ENCODE assay signal across 8 mouse cellular contexts in the genomic region with DNA sequence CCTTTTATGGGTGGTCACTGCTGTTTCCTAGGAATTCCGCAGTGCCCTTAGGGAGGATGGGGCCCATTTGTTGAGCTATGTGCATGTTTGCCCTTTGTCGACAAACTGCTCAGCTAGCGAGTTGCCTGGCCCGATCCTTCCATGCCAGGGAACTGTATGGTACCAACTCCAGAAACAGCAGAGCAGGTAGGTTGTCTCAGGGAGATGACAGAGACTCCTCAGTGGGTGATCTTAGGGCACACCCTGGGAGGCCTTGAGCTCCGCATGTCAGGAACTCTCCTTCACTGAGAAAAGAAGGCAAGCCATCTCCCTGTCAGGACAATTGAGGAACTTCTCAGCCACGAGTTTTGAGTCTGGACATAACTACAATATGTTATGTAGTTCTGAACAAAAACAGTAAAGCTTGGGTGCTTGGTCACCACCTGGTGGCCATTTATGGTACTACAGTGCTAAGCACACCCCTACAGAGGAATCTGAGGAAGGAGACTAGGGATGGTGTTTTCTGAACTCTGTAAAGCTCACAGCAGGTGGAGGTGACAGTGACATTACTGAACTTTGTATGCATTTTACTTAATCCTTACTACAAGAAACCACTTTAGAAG. TPM values are rescaled to one million over a fixed set of nuclear protein-coding genes. Genes with fewer than 3 reads are reported as not detected.
DNase-seq lines count a peak whose midpoint lies in the region; ATAC-seq and TF ChIP-seq lines count a peak whose summit lies in the region.

No protein-coding gene starts in this region.

- H3K4me3 ChIP-seq in CH12.LX (replicated peaks in 1 of 3; ENCODE audit: low read depth in 2 of 3, low read length in 2 of 3, poor library complexity in 1 of 3) = no peak overlapping the region
- H3K4me3 ChIP-seq in bone marrow, adult 2 months (replicated peaks; ENCODE audit: control insufficient read depth, low read depth, low read length) = no peak overlapping the region
- H3K4me3 ChIP-seq in embryonic facial prominence, embryonic 13.5 days = no peak overlapping the region
- no peak overlapping the region for H3K4me3 ChIP-seq in neural tube, embryonic 15.5 days (replicated peaks)

- H3K27ac ChIP-seq in CH12.LX (ENCODE audit: insufficient read depth, low read depth) = no peak overlapping the region
- no peak overlapping the region for H3K27ac ChIP-seq in bone marrow, adult 2 months (ENCODE audit: control insufficient read depth, insufficient read depth, low read depth, low read length, poor library complexity)
- peak overlapping the region; percentile 49; the same call in 1 of the 2 replicates for H3K27ac ChIP-seq in embryonic facial prominence, embryonic 13.5 days
- no peak overlapping the region for H3K27ac ChIP-seq in neural tube, embryonic 15.5 days (replicated peaks)

- H3K4me2 ChIP-seq in CH12.LX (ENCODE audit: insufficient read depth, low read depth, poor library complexity, severe bottlenecking) = no peak overlapping the region
- no peak overlapping the region for H3K4me2 ChIP-seq in embryonic facial prominence, embryonic 13.5 days
- no peak overlapping the region for H3K4me2 ChIP-seq in neural tube, embryonic 15.5 days

- TF ChIP-seq POLR2A in CH12.LX (IDR thresholded peaks at IDR 0.05; ENCODE audit: low read depth, low read length) = no peak
- no peak for TF ChIP-seq POLR2A in bone marrow, adult 2 months (IDR thresholded peaks at IDR 0.05; ENCODE audit: borderline replicate concordance, control insufficient read depth, low read depth, low read length)

- 58% methylated on average over 6 of the region's 6 CpGs for WGBS in bone marrow, adult 2 months
- WGBS in embryonic facial prominence, embryonic 13.5 days = 65% methylated on average over 6 of the region's 6 CpGs
- WGBS in neural tube, embryonic 15.5 days = 66% methylated on average over 6 of the region's 6 CpGs

- H3K9ac ChIP-seq in CH12.LX (ENCODE audit: insufficient read depth, low read depth) = no peak overlapping the region
- H3K9ac ChIP-seq in embryonic facial prominence, embryonic 13.5 days = no peak overlapping the region
- H3K9ac ChIP-seq in neural tube, embryonic 15.5 days (replicated peaks) = no peak overlapping the region

- ATAC-seq in embryonic facial prominence, embryonic 13.5 days (ENCODE audit: insufficient number of reproducible peaks, insufficient read depth, low FRiP score, low TSS enrichment, low read depth) = no peak
- 0 out of 2 replicates have a peak, but pooled peaks have one; percentile 51 for ATAC-seq in neural tube, embryonic 15.5 days (ENCODE audit: low FRiP score)

- intact Hi-C loops in heart, postnatal 36 days (cut with DNase I) = loop anchor here (2.0 to 5.0 kb wide), 3 partner anchors 52 to 437 kb away; partner anchors contain the start of gene Dcp1a

- TF ChIP-seq CTCF in CH12.LX (conservative IDR thresholded peaks at IDR 0.05 in 1 of 2, IDR thresholded peaks at IDR 0.05 in 1 of 2; ENCODE audit: low read depth in 2 of 2, low read length in 2 of 2) = peak; percentile 86 to 99
- peak; percentile 19; the same call in 1 of the 2 replicates for TF ChIP-seq CTCF in bone marrow, adult 2 months (IDR thresholded peaks at IDR 0.05; ENCODE audit: control insufficient read depth, insufficient read depth, low read length)

- in situ Hi-C loops in CH12.LX (cut with MboI; ENCODE audit: low pct_ligation_motif_present, low pct_unique_long_range_greater_than_20kb, low sequenced_read_pairs) = no loop called here

- dilution Hi-C loops in CH12.LX (cut with MboI; ENCODE audit: extremely low pct_ligation_motif_present, extremely low pct_unique_long_range_greater_than_20kb, low sequenced_read_pairs) = no loop called here

- H3K36me3 ChIP-seq in CH12.LX (replicated peaks in 1 of 2; ENCODE audit: control insufficient read depth in 1 of 2, insufficient read depth in 1 of 2, low read length in 1 of 2) = peaks cover 56 to 79% of the 10 kb centered on the region in 2 experiments
- peaks cover 71% of the 10 kb centered on the region for H3K36me3 ChIP-seq in embryonic facial prominence, embryonic 13.5 days
- peaks cover 59% of the 10 kb centered on the region for H3K36me3 ChIP-seq in neural tube, embryonic 15.5 days

- TF ChIP-seq RAD21 in CH12.LX (IDR thresholded peaks at IDR 0.05; ENCODE audit: low read depth, low read length) = peak; percentile 71

- peak; percentile 77 for DNase-seq in CH12.LX (ENCODE audit: extremely low read depth)
- peak; percentile 81 to 84 for DNase-seq in heart, postnatal 36 days
- DNase-seq in layer of hippocampus, adult 18-20 months (ENCODE audit: low spot score in 2 of 2) = peak; percentile 75 to 87
- DNase-seq in lung, adult 18-20 months = peak; percentile 73 to 75
- peak; percentile 89 for DNase-seq in testis, postnatal 10 days (ENCODE audit: low spot score)

- no peaks in the 10 kb centered on the region for H3K27me3 ChIP-seq in CH12.LX (replicated peaks)
- H3K27me3 ChIP-seq in embryonic facial prominence, embryonic 13.5 days = no peaks in the 10 kb centered on the region
- no peaks in the 10 kb centered on the region for H3K27me3 ChIP-seq in neural tube, embryonic 15.5 days (replicated peaks)

- no peaks in the 10 kb centered on the region for H3K9me3 ChIP-seq in CH12.LX (replicated peaks; ENCODE audit: low read length)
- no peaks in the 10 kb centered on the region for H3K9me3 ChIP-seq in embryonic facial prominence, embryonic 13.5 days
- no peaks in the 10 kb centered on the region for H3K9me3 ChIP-seq in neural tube, embryonic 15.5 days (replicated peaks)

- H3K79me2 ChIP-seq in CH12.LX (replicated peaks; ENCODE audit: control insufficient read depth, extremely low read depth, insufficient read depth, poor library complexity, severe bottlenecking) = no peaks in the 10 kb centered on the region

- peaks cover 3 to 9% of the 10 kb centered on the region in 2 experiments for H3K4me1 ChIP-seq in CH12.LX (ENCODE audit: control insufficient read depth in 1 of 2, insufficient read depth in 2 of 2)
- H3K4me1 ChIP-seq in bone marrow, adult 2 months (ENCODE audit: control insufficient read depth, insufficient read depth, low read length) = peaks cover 2% of the 10 kb centered on the region
- H3K4me1 ChIP-seq in embryonic facial prominence, embryonic 13.5 days = 0 out of 2 replicates have a peak, but pooled peaks cover 2% of the 10 kb centered on the region
- H3K4me1 ChIP-seq in neural tube, embryonic 15.5 days = no peaks in the 10 kb centered on the region

- no peak for TF ChIP-seq EP300 in CH12.LX (IDR thresholded peaks at IDR 0.05; ENCODE audit: low read length)

TF ChIP-seq in CH12.LX, 34 proteins besides CTCF, POLR2A, EP300 and RAD21:
- TF ChIP-seq MAFK (IDR thresholded peaks at IDR 0.05; ENCODE audit: insufficient replicate concordance, low read length) (no peak), GABPA (IDR thresholded peaks at IDR 0.05; ENCODE audit: insufficient replicate concordance, low read depth, low read length) (no peak), MYC (IDR thresholded peaks at IDR 0.05; ENCODE audit: low read depth, low read length) (no peak), TCF12 (IDR thresholded peaks at IDR 0.05; ENCODE audit: low read depth, low read length) (no peak), SMC3 (IDR thresholded peaks at IDR 0.05; ENCODE audit: low read depth, low read length) (peak; percentile 76)

RNA-seq across cellular contexts. Expression of gene Tkt, which starts 25.9 kb away (rescaled TPM):
- total RNA-seq in CH12.LX (2012; rRNA removed) (432 and 450 TPM in 2 replicates), CH12.LX (2014; rRNA removed) (420 and 456 TPM in 2 replicates)
- 735 and 837 TPM in 2 replicates for polyA plus RNA-seq in CH12.LX (2012; ENCODE audit: insufficient read length, low read depth)
- polyA plus RNA-seq in bone marrow, adult 2 months (2011; ENCODE audit: insufficient read depth, insufficient read length, low replicate concordance, missing spikeins) = 382 and 665 TPM in 2 replicates
- polyA plus RNA-seq in embryonic facial prominence, embryonic 13.5 days (2015; fragmentation: Nextera tagmentation; extraction: Ambion mirVana) = 220 and 242 TPM in 2 replicates
- 10 to 100 TPM; 32.9 to 50.2 TPM for total RNA-seq in heart, postnatal 36 days (2021)
- total RNA-seq in layer of hippocampus, adult 18-20 months (2021) = 100 to 1,000 TPM; 186 to 187 TPM
- polyA plus RNA-seq in neural tube, embryonic 15.5 days (2015; fragmentation: Nextera tagmentation; extraction: Ambion mirVana) = 270 and 288 TPM in 2 replicates

RNA-seq across cellular contexts. Expression of gene Prkcd, which starts 51.9 kb away (rescaled TPM):
- total RNA-seq in CH12.LX (2012; rRNA removed) = 109 and 110 TPM in 2 replicates
- 119 and 122 TPM in 2 replicates for total RNA-seq in CH12.LX (2014; rRNA removed)
- polyA plus RNA-seq in CH12.LX (2012; ENCODE audit: insufficient read length, low read depth) = 186 and 189 TPM in 2 replicates
- polyA plus RNA-seq in bone marrow, adult 2 months (2011; ENCODE audit: insufficient read depth, insufficient read length, low replicate concordance, missing spikeins) = 67.1 and 177 TPM in 2 replicates
- polyA plus RNA-seq in embryonic facial prominence, embryonic 13.5 days (2015; fragmentation: Nextera tagmentation; extraction: Ambion mirVana) = 50.9 and 52.0 TPM in 2 replicates
- 10 to 100 TPM; 10.5 to 14.3 TPM for total RNA-seq in heart, postnatal 36 days (2021)
- total RNA-seq in layer of hippocampus, adult 18-20 months (2021) = 10 to 100 TPM; 31.5 to 38.1 TPM
- 35.2 and 41.8 TPM in 2 replicates for polyA plus RNA-seq in neural tube, embryonic 15.5 days (2015; fragmentation: Nextera tagmentation; extraction: Ambion mirVana)
